Mouse (Mus musculus) CH12.LX (cell line): ENCODE data around the gene Otud7b. TPM values are rescaled to one million over a fixed set of nuclear protein-coding genes. Genes with fewer than 3 reads are reported as not detected.

ENCODE experiments used
- DNase-seq: peaks from one replicate; pipeline ENCODE4 v3.0.0-alpha.2; 2013; ENCODE audit errors: extremely low read depth
- H3K27ac ChIP-seq: 2 replicates; pipeline ENCODE4 v1.5.1; 2012; ENCODE audit warnings: low read depth, mild to moderate bottlenecking, control low read depth, moderate library complexity; ENCODE audit not compliant: insufficient read depth
- H3K27me3 ChIP-seq: replicated peaks from 2 replicates; pipeline ENCODE3; 2012; ENCODE audit warnings: inconsistent platforms
- H3K36me3 ChIP-seq, 2 experiments: replicated peaks in 1 of 2; 2 replicates each; pipeline versions ENCODE3 to v1.6.1; 2012; ENCODE audit warnings: inconsistent platforms in 1 of 2, low read length in 1 of 2, mild to moderate bottlenecking in 1 of 2, mixed read lengths in 1 of 2, moderate library complexity in 1 of 2; ENCODE audit not compliant: control insufficient read depth in 1 of 2, insufficient read depth in 1 of 2
- H3K4me1 ChIP-seq, 2 experiments: 2 replicates each; pipeline ENCODE4 v1.6.1; 2012; ENCODE audit warnings: inconsistent platforms in 1 of 2, moderate library complexity in 1 of 2; ENCODE audit not compliant: insufficient read depth in 2 of 2, control insufficient read depth in 1 of 2
- H3K4me2 ChIP-seq: 2 replicates; pipeline ENCODE4 v1.6.1; 2012; ENCODE audit warnings: low read depth, mild to moderate bottlenecking, control low read depth; ENCODE audit not compliant: poor library complexity, insufficient read depth, severe bottlenecking
- H3K4me3 ChIP-seq, 3 experiments: fragments of 150-350 bp in 1 of 3; sonication (generic) in 1 of 3; replicated peaks in 1 of 3; 2 replicates each; pipeline versions ENCODE3 to v1.5.1; 2011 to 2012; ENCODE audit warnings: low read depth in 2 of 3, low read length in 2 of 3, mild to moderate bottlenecking in 2 of 3, moderate library complexity in 2 of 3, control low read depth in 1 of 3, improper control_type of control experiment in 1 of 3, inconsistent platforms in 1 of 3, mixed read lengths in 1 of 3; ENCODE audit not compliant: poor library complexity in 1 of 3
- H3K79me2 ChIP-seq: replicated peaks from 2 replicates; pipeline ENCODE4 v1.6.1; 2012; ENCODE audit warnings: mild to moderate bottlenecking, moderate library complexity; ENCODE audit not compliant: control insufficient read depth, poor library complexity, insufficient read depth, severe bottlenecking; ENCODE audit errors: extremely low read depth
- H3K9ac ChIP-seq: 2 replicates; pipeline ENCODE4 v1.6.1; 2012; ENCODE audit warnings: low read depth, mild to moderate bottlenecking, control low read depth, moderate library complexity; ENCODE audit not compliant: insufficient read depth
- H3K9me3 ChIP-seq: replicated peaks from 2 replicates; pipeline ENCODE3; 2012; ENCODE audit warnings: low read length, inconsistent platforms, mixed read lengths
- BHLHE40 ChIP-seq: IDR thresholded peaks from 2 replicates; pipeline ENCODE4 v1.6.1; 2011; ENCODE audit warnings: mild to moderate bottlenecking, low read depth, low read length, improper control_type of control experiment
- CHD1 ChIP-seq: IDR thresholded peaks from 2 replicates; pipeline ENCODE4 v1.6.1; 2012; ENCODE audit warnings: low read depth, low read length, improper control_type of control experiment, inconsistent platforms
- CHD2 ChIP-seq: IDR thresholded peaks from 2 replicates; pipeline ENCODE4 v1.6.1; 2011; ENCODE audit warnings: low read length, improper control_type of control experiment
- CTCF ChIP-seq, 2 experiments: IDR thresholded peaks in 1 of 2; conservative IDR thresholded peaks in 1 of 2; 2 replicates each; pipeline ENCODE4 v1.5.1; 2011 to 2012; ENCODE audit warnings: low read depth in 2 of 2, low read length in 2 of 2, improper control_type of control experiment in 1 of 2, inconsistent platforms in 1 of 2, mild to moderate bottlenecking in 1 of 2, moderate library complexity in 1 of 2
- ELF1 ChIP-seq: IDR thresholded peaks from 2 replicates; pipeline ENCODE4 v1.6.1; 2014; ENCODE audit warnings: low read depth, mild to moderate bottlenecking, inconsistent platforms, low read length, improper control_type of control experiment
- EP300 ChIP-seq: IDR thresholded peaks from 2 replicates; pipeline ENCODE4 v1.6.1; 2011; ENCODE audit warnings: low read length, improper control_type of control experiment
- GABPA ChIP-seq: IDR thresholded peaks from 2 replicates; pipeline ENCODE4 v1.6.1; 2012; ENCODE audit warnings: low read depth, low read length, improper control_type of control experiment, inconsistent platforms; ENCODE audit not compliant: insufficient replicate concordance
- IRF4 ChIP-seq: IDR thresholded peaks from 2 replicates; pipeline ENCODE4 v1.6.1; 2014; ENCODE audit warnings: low read depth, mild to moderate bottlenecking, inconsistent platforms, low read length, improper control_type of control experiment
- JUN ChIP-seq: IDR thresholded peaks from 2 replicates; pipeline ENCODE4 v1.6.1; 2011; ENCODE audit warnings: low read depth, mild to moderate bottlenecking, low read length, improper control_type of control experiment, moderate library complexity; ENCODE audit not compliant: insufficient read depth
- JUND ChIP-seq: conservative IDR thresholded peaks from 2 replicates; pipeline ENCODE4 v1.6.1; 2011; ENCODE audit warnings: low read depth, low read length, improper control_type of control experiment
- MAX ChIP-seq: IDR thresholded peaks from 2 replicates; pipeline ENCODE4 v1.6.1; 2011; ENCODE audit warnings: low read length, improper control_type of control experiment
- MAZ ChIP-seq: IDR thresholded peaks from 2 replicates; pipeline ENCODE4 v1.6.1; 2012; ENCODE audit warnings: low read depth, mild to moderate bottlenecking, inconsistent platforms, low read length, improper control_type of control experiment, moderate library complexity
- MEF2A ChIP-seq: IDR thresholded peaks from 2 replicates; pipeline ENCODE4 v1.6.1; 2014; ENCODE audit warnings: low read depth, mild to moderate bottlenecking, inconsistent platforms, low read length, improper control_type of control experiment, borderline replicate concordance
- MYC ChIP-seq: IDR thresholded peaks from 2 replicates; pipeline ENCODE4 v1.6.1; 2011; ENCODE audit warnings: low read depth, mild to moderate bottlenecking, improper control_type of control experiment, low read length
- NELFE ChIP-seq: IDR thresholded peaks from 2 replicates; pipeline ENCODE4 v1.6.1; 2011; ENCODE audit warnings: low read depth, low read length, improper control_type of control experiment
- NRF1 ChIP-seq: IDR thresholded peaks from 2 replicates; pipeline ENCODE4 v1.6.1; 2014; ENCODE audit warnings: low read depth, mild to moderate bottlenecking, inconsistent platforms, low read length, improper control_type of control experiment, moderate library complexity
- PAX5 ChIP-seq: IDR thresholded peaks from 2 replicates; pipeline ENCODE4 v1.6.1; 2012; ENCODE audit warnings: low read length, inconsistent platforms, mixed read lengths
- POLR2A ChIP-seq: IDR thresholded peaks from 2 replicates; pipeline ENCODE4 v1.6.1; 2011; ENCODE audit warnings: low read depth, mild to moderate bottlenecking, improper control_type of control experiment, low read length
- POLR2AphosphoS2 ChIP-seq: IDR thresholded peaks from 2 replicates; pipeline ENCODE4 v1.6.1; 2011; ENCODE audit warnings: low read depth, low read length, improper control_type of control experiment
- RAD21 ChIP-seq: IDR thresholded peaks from 2 replicates; pipeline ENCODE4 v1.6.1; 2011; ENCODE audit warnings: low read depth, mild to moderate bottlenecking, low read length, improper control_type of control experiment, moderate library complexity
- RCOR1 ChIP-seq: conservative IDR thresholded peaks from 2 replicates; pipeline ENCODE4 v1.6.1; 2012; ENCODE audit warnings: low read depth, mild to moderate bottlenecking, inconsistent platforms, low read length, improper control_type of control experiment
- SIN3A ChIP-seq: IDR thresholded peaks from 2 replicates; pipeline ENCODE4 v1.6.1; 2012; ENCODE audit warnings: low read length, improper control_type of control experiment, inconsistent platforms
- SMC3 ChIP-seq: IDR thresholded peaks from 2 replicates; pipeline ENCODE4 v1.6.1; 2011; ENCODE audit warnings: low read depth, low read length, improper control_type of control experiment
- TBP ChIP-seq: conservative IDR thresholded peaks from 2 replicates; pipeline ENCODE4 v1.6.1; 2011; ENCODE audit warnings: low read depth, low read length, improper control_type of control experiment
- TCF12 ChIP-seq: IDR thresholded peaks from 2 replicates; pipeline ENCODE4 v1.6.1; 2014; ENCODE audit warnings: low read depth, mild to moderate bottlenecking, inconsistent platforms, low read length, improper control_type of control experiment
- UBTF ChIP-seq: IDR thresholded peaks from 2 replicates; pipeline ENCODE4 v1.6.1; 2012; ENCODE audit warnings: low read depth, mild to moderate bottlenecking, inconsistent platforms, low read length, improper control_type of control experiment, moderate library complexity
- ZC3H11A ChIP-seq: IDR thresholded peaks from 2 replicates; pipeline ENCODE4 v1.6.1; 2012; ENCODE audit warnings: low read depth, mild to moderate bottlenecking, inconsistent platforms, low read length, improper control_type of control experiment
- ZKSCAN1 ChIP-seq: IDR thresholded peaks from 2 replicates; pipeline ENCODE4 v1.6.1; 2012; ENCODE audit warnings: low read depth, inconsistent platforms, low read length, improper control_type of control experiment, borderline replicate concordance
- ZMIZ1 ChIP-seq: IDR thresholded peaks from 2 replicates; pipeline ENCODE4 v1.6.1; 2012; ENCODE audit warnings: low read depth, mild to moderate bottlenecking, inconsistent platforms, low read length, improper control_type of control experiment
- ZNF384 ChIP-seq: IDR thresholded peaks from 2 replicates; pipeline ENCODE4 v1.6.1; 2012; ENCODE audit warnings: low read depth, low read length, improper control_type of control experiment, inconsistent platforms
- dilution Hi-C: fragments of 300-500 bp; cut with MboI; formaldehyde crosslinking; loops from 2 replicates; pipeline ENCODE4 v1.14.3; 2020; ENCODE audit warnings: low sequenced_read_pairs; ENCODE audit not compliant: extremely low pct_unique_long_range_greater_than_20kb, extremely low pct_ligation_motif_present
- in situ Hi-C: fragments of 300-500 bp; cut with MboI; formaldehyde crosslinking; loops from 3 replicates; pipeline ENCODE4 v1.14.3; 2019; ENCODE audit warnings: low sequenced_read_pairs, low pct_ligation_motif_present, low pct_unique_long_range_greater_than_20kb, mixed read lengths
- polyA plus RNA-seq: library from polyadenylated mRNA; unstranded; fragments of >175 nt; gene quantifications from 2 replicates; pipeline ENCODE4 v1.2.1, GENCODE M21; 2012; ENCODE audit warnings: low read depth; ENCODE audit not compliant: insufficient read length
- total RNA-seq, 2 experiments: library from RNA; depleted of rRNA; stranded (reverse); fragments of 300-350 nt in 1 of 2; fragments of >200 nt in 1 of 2; gene quantifications; 2 replicates each; pipeline ENCODE4 v1.2.3; 2012 to 2014

The Otud7b gene
- total and polyA plus RNA-seq, 3 experiments: 12.3 to 17.7 (median 14.9) TPM

DNA sequence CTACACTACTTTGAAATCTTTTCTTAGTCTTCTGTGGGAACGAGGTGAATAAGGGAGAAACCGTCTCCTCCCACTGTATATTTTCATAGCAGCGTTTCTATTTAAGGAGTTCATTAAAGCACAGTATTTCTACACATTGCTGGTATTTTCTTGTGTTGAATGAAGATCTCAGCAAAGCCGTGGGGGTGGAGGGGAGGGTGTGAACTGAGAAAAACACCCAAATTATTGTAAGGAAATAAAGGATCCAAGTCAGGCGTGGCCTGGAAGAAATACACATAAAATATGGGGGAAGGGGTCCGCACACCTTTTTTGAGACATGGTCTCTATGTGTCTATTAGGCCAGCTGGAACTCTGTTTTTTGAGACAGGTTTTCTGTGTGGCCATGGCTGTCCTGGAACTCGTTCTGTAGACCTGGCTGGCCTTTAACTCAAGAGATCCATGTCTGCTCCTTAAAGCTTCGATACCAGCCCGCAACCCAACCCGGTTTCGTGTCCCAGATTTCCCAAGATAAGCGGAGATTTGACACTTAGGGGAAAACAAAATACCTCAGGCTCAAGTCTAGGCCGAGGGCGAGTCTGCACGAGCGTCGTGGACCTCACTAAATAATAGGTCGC lies 67.4 kb downstream of the Otud7b start:
- TF ChIP-seq MAX: no peak
- no peaks in the 10 kb centered on the region for H3K27me3 ChIP-seq
- dilution Hi-C loops (no loop called here), in situ Hi-C loops (no loop called here)
- H3K9me3 ChIP-seq: no peaks in the 10 kb centered on the region
- DNase-seq: no peak
- H3K4me1 ChIP-seq: peaks cover 8 to 47% of the 10 kb centered on the region in 2 experiments
- peak overlapping the region; percentile 96 for H3K4me2 ChIP-seq
- peak overlapping the region; percentile 94 for H3K27ac ChIP-seq
- peak overlapping the region; percentile 98 for H3K9ac ChIP-seq
- H3K4me3 ChIP-seq: peak overlapping the region; percentile 65 to 99 (median 96)
- peaks cover 33 to 57% of the 10 kb centered on the region in 2 experiments for H3K36me3 ChIP-seq
- H3K79me2 ChIP-seq: peaks cover 37% of the 10 kb centered on the region

DNA sequence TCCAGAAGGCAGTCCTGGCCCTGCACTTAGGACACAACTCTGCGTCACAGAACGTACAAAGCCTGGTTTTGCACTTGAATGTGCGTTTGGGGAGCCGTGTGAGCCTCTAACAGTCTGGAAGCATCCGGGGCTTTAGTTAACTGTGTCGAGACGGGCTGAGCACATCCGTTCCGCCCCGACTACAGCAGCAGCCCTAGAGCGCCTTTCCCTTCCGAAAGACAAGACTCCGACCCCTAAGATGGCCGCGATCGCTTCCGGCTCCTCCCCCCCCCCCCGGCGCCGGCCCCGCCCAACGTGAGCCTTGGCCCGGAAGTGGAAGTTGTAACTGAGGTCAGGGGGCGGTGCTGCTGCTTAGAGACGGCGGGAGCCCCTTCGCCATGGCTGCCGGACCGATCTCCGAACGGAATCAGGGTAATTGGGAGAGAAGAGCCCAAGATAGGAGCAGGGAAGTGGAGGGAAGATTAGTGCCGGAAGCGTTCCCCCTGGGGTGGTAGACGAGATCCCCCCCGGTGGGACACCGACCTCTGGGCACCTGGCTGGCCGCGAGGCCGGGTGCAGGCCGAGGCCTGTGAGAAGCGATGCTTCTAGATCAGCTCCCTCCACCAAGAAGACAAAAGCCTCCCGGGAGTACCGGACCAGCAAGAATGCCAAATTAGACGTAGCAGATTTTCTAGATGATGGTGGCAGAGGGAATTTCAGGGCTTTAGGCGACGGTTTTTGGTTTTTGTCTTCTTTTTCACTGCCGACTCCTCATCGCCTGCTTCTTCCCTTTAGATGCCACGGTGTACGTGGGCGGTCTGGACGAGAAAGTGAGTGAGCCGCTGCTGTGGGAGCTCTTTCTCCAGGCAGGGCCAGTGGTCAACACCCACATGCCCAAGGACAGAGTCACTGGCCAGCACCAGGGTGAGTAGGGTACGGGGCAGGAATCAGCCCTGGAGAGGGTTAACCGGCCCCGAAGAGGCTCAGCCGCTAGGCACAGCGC lies 68.2 kb downstream of the Otud7b start, which contains the start of gene Sf3b4:
Gene Sf3b4 (plus strand): TSS at position 136 of the 982 bp plus-strand sequence.
- dilution Hi-C loops (no loop called here), in situ Hi-C loops (no loop called here)
- H3K4me2 ChIP-seq: peak within 1 kb of the TSS; percentile 96
- H3K36me3 ChIP-seq: peaks cover 38 to 62% of the 10 kb centered on the region in 2 experiments
- DNase-seq: peak; percentile 91
- H3K79me2 ChIP-seq: peaks cover 37% of the 10 kb centered on the region
- H3K4me3 ChIP-seq: peak within 1 kb of the TSS; percentile 65 to 99 (median 96)
- H3K9ac ChIP-seq: peak within 1 kb of the TSS; percentile 98
- H3K4me1 ChIP-seq: peaks cover 8 to 47% of the 10 kb centered on the region in 2 experiments
- H3K27me3 ChIP-seq: no peaks in the 10 kb centered on the region
- H3K27ac ChIP-seq: peak within 1 kb of the TSS; percentile 94
- H3K9me3 ChIP-seq: no peaks in the 10 kb centered on the region
- peak; percentile 60 for TF ChIP-seq TBP
- TF ChIP-seq ZKSCAN1: no peak
- no peak; the same call in 1 of the 2 replicates for TF ChIP-seq GABPA
- TF ChIP-seq PAX5: no peak
- TF ChIP-seq ELF1: peak; percentile 85
- peak; percentile 87 for TF ChIP-seq CHD2
- TF ChIP-seq JUND: no peak
- no peak for TF ChIP-seq JUN
- no peak for TF ChIP-seq UBTF
- no peak for TF ChIP-seq RAD21
- TF ChIP-seq RCOR1: no peak; the same call in 1 of the 2 replicates
- no peak for TF ChIP-seq BHLHE40
- no peak for TF ChIP-seq EP300
- TF ChIP-seq ZNF384: no peak
- TF ChIP-seq MAZ: peak; percentile 97
- peak; percentile 91; the same call in 1 of the 2 replicates for TF ChIP-seq POLR2AphosphoS2
- TF ChIP-seq IRF4: no peak; the same call in 1 of the 2 replicates
- TF ChIP-seq NELFE: peak; percentile 96
- TF ChIP-seq POLR2A: peak; percentile 97
- no peak for TF ChIP-seq ZC3H11A
- no peak for TF ChIP-seq CHD1
- peak; percentile 78 for TF ChIP-seq TCF12
- no peak for TF ChIP-seq SMC3
- TF ChIP-seq NRF1: peak; percentile 45; the same call in 1 of the 2 replicates
- TF ChIP-seq MYC: peak; percentile 66
- peak; percentile 93 for TF ChIP-seq ZMIZ1
- no peak; the same call in 1 of the 2 replicates for TF ChIP-seq MEF2A
- TF ChIP-seq SIN3A: peak; percentile 83
- no peak for TF ChIP-seq MAX
- no peak for TF ChIP-seq CTCF (conservative IDR thresholded peaks at IDR 0.05 in 1 of 2, IDR thresholded peaks at IDR 0.05 in 1 of 2; ENCODE audit: low read depth in 2 of 2, low read length in 2 of 2)
